Mouse (Mus musculus) forelimb bud, embryonic 11.5 days (tissue): Measurements from ENCODE around the gene Agbl2.

ENCODE experiments used
- DNase-seq: peaks from one replicate; pipeline ENCODE4 v3.0.0-alpha.2; 2012; ENCODE audit warnings: low read depth, low spot score

Agbl2 gene

DNA sequence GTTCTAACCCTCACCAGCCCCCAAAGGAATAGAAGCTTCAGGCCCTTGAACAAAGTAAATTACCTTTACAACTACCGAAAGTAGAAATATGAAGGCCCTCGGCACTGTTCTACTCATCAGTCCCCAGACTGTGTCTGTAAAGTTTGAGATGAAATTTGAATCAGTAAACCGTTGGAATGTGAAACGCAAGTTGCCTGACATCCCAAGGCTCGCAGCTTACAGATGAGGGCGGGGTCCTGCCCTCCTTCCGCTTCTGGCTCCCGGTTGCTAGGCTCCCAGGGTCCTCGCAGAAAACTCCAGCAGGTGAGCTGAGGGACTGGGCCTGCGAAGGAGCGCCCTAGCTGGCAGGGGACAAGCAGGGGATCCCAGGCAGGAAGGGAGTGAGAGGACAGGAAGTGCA lies at the start of gene Agbl2:
Gene Agbl2, plus strand, starts transcription at position 270 of the 400 bp plus-strand sequence.
- peak; percentile 51 for DNase-seq

DNA sequence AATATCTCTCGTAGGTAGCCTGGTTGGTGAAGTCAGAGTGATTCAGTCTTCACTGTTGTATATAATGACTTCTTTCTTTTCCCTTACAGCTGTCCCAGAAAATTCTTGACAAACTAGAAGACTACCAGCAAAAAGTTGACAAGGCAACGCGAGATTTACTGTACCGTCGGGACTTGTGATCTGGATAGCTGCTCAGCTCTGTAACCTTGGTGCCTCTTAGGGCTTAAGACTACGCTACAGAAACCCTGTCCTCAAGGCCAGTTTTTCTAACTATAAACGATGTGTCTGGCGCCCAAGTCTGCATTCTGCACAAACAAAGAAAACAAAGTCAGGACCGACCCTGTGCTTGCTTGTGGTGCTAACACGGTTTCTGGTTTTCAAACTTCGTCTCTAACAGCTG lies 47.2 kb upstream of the Agbl2 start:
- DNase-seq = no peak

DNA sequence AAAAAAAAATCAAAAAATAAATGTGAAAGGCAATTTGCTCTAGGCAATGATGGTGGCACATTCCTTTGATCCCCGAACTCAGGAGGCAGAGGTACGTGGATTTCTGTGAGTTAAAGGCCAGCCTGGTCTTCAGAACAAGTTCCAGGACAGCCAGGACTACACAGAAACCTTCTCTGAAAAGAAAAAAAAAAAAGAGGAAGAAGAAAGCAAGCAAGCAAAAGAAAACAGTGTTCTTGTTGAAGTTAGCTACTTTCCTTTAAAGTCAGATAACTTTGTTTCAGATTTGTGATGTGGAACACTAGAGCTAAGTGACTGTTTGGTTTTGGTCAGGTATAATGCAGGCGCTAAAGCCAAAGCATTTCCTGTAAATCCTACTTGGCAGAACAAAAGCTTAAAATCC lies 43.7 kb upstream of the Agbl2 start:
- no peak for DNase-seq

DNA sequence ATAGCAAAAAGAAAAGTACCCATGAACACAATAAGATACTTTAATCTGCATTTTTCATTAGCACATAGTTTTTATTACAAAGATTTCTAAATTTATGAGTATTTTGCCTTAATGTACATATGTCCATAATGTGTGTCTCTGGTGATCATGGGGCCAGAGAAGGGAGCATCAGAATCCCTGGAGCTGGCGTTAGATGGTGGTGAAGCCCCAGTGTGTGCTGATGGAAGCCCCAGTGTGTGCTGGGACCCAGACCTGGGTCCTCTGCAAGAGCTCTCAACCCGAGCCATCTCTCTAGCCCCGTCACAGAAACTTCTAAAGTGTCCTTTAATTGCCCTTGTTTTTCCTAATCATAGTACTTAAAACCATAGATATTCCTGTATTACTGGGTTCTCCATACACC lies 43.2 kb upstream of the Agbl2 start:
- no peak for DNase-seq

DNA sequence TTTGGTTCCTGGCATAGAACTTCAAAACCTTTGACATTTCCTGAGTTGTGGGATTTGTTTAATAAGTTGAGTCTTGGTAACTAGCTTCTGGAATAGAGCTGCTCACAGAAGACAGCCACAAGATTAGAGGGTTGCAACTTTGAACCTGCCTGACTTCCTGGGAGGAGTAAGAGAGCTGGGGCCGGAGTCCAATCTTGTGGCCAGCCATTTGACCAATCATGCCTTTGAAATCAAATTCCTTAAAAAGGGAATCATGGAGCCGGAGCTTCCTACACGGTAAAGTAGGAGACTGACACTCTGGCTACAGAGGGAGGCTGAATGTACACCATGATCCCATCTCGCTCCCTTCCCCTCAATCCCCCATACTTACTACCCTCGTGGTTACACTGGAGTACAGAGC lies 42.6 kb upstream of the Agbl2 start:
- DNase-seq = no peak

DNA sequence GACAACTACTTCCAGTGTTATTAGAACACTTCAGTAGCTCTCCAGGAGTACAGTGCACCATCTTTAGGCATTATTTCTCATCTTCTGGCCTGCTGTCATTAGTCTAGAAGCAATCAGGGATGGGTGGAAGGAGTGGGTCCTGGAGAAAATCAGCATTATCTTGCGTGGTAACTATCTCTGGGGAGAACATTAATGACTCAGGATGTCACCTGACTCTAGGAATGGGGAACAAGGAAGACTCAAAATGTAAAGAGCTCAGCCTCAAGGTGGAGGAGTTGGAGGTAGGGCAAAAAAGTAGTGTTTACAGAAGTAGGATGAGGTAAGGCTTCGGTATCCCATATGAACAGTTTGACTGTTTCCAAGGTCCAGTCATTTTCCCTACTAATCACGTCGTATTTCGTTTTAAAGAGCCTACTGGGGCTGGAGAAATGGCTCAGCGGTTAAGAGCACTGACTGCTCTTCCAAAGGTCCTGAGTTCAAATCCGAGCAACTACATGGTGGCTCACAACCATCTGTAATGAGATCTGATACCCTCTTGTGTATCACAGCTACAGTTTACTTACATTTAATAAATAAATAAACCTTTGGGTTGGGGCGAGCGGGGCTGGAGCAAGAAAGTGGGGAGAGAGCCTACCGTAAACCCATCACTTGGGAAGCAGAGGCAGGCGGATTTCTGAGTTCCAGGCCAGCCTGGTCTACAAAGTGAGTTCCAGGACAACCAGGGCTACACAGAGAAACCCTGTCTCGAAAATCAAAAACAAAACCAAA lies 38.1 kb upstream of the Agbl2 start:
- no peak for DNase-seq

DNA sequence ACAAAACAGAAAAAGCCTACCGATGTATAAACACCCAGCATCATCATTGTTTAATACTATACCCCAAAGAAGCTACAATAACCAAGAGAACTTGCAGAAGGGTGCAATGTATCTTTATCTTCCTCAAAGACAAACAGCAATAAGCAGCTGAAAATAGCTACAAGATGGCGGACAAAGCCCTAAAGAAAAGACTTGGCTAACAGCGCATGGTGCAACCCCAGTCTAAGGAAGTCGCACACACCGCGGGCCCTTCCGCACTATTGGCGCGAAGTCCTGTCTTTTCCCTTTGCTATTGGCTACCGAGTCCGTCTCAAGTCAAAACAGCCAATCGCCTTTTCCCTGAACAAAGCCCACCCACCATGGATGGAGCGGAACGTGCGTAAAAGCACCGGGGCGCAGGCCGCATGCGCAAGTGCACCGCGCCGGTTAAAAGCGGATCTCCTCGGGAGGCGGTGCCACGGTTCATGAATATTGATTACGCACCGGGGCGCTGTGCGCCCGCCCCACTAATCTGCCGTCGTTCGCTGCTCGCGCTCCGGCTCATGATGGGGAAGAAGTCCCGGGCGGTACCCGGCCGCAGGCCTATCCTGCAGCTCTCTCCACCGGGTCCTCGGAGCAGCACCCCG lies 37.4 kb upstream of the Agbl2 start, which contains the start of gene Fnbp4:
Gene Fnbp4, plus strand, starts transcription at position 318 of the 626 bp plus-strand sequence.
- DNase-seq = peak; percentile 99

DNA sequence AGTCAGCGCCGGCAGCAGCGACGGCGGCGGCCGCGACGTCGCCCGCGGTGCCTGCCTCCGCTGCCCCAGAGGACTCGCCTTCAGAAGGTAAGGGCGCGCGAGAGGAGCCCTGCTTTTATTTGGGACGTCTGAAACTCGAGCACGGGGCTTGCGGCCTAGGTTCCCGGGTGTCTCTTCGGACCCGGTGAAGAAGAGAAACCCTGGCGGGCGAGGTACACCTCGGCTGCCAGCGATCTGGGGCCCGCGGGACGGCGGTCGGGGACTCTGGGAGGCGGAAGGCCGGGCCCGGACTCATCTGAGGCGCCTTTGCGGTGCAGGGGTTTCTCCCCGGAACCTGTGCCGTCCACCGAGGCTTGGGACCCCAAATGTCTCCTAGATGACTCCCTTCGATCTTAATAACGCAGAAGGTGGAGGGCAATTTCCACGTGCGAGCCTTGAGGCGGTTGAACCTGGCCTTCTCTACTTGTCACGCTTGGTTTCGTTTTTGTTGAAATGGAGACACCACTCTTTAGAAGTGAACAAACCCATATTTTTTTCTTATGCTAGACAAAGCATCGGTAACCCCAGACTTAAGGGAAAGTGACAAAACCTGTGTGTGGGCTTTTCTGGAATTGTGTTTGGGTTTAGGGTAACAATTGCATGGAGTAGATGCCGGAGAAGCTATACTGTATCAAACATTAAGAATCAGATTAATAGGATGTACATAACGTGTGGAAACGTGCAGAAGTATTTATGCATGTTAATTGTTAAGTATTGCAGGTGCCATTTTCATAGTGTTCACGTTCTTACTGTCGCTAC lies 36.6 kb upstream of the Agbl2 start:
- peak; percentile 35 for DNase-seq

DNA sequence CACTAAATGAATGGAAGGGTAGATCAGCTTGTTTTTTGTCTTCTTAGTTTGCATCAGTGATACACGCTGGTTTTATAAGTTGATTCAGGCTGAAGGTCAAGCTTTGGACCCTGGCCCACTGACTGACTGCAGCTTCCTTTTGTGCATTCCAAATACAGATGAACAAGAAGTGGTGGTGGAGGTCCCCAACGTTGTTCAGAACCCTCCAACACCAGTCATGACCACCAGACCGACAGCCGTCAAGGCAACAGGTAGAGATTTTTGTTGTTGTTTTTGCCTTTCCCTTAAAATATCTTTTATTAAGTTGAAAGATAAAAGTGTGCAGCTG lies 36.0 kb upstream of the Agbl2 start:
- no peak for DNase-seq

DNA sequence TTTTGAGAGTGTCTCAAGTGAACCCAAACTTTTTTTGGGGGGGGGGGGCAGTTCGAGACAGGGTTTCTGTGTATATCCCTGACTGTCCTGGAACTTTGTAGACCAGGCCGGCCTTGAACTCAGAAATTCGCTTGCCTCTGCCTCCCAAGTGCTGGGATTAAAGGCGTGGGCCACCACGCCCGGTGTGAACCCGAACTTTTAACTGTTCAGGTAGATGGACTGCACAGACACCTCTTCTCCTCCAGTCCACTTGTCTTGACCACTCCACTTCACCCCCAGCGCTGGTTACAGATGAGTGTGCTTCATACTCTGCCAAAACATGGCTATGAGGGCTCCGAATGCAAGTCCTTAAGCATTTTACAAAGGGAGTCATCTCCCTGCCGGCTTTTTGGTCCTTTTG lies 35.4 kb upstream of the Agbl2 start:
- no peak for DNase-seq

DNA sequence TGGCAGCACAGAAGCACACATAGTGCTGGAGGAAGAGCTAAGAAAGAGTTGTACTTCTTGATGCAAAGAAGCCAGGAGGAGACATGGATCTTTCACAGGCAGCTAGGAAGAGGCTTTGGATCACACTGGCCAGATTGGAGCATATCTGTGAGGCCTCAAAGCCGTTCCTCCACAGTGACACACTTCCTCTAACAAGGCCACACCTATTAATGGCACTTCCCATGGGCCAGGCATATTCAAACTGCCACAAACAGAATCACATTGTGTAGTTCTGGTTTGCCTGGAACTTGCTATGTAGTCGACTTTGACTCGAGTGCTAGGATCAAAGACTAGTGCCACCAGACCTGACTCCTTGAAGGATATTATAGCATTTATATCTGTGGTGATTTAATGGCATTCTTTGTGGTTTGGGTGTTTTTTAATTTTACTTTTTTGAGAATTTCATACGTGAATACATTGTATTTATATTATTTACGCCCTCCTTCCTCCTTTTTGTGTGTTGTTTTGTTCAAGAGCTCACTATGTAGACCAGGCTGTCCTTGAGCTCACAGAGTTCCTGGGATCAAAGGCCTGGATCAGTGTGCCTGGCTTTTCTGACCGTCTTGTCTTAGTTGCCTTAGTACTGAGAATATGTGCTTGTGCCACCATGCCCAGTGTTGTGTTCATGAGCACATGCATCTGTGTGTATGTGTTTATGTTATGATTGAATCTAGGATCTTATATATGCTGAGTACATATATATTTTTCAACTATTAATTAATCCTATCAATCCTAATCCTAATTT lies 32.7 kb upstream of the Agbl2 start:
- no peak for DNase-seq

DNA sequence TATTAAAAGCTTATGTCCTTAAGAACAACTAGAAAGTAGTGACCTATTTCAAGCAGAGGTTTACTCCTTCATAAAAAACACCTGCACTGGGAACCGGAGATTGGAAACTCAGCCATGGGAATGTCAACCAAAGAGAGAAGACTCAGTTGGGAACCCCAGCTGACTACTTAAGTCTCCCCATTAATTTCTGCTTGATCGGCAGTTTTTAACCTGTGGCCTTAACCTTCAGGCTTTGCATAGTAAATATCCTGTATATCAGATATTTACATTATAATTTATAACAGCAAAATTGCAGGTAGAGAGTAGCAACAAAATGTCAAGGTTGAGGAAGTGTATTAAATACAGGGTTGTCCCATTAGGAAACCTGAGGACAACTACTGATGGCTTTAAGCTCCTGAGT lies 29.0 kb upstream of the Agbl2 start:
- DNase-seq = no peak

DNA sequence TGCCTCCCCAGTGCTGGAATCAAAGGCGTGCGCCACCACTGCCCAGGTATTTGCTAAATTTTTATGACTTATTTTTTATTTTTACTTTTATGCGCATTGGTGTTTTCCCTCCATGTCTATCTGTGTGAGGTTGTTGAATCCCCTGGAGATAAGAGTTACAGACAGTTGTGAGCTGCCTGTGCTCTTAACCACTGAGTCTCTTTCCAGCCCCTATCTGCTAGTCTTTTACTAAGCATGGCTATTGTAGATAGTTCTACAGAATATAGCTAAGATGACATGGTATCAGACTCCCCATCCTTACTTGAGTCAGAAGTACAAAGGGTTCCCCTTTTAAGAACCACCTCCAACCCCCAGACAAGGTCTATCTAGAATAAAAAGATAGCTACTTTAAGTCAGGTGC lies 28.3 kb upstream of the Agbl2 start:
- DNase-seq = no peak

DNA sequence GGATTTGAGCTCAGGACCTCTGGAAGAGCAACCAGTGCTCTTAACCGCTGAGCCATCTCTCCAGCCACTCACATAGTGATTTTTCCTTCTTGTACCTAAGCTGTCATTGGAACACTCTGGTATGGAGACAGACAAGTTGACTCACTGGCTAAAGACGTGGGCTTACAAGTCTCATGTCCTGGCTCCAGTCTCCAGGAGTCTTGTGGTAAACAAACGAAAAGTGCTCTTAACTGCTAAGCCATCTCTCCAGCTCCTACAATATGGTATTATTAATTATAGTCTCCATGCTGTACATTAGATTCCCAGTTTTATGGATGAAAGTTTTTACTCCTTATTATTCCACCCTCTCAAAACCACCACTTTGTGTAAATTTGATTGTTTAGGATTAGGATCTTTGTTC lies 17.4 kb upstream of the Agbl2 start:
- DNase-seq = no peak

DNA sequence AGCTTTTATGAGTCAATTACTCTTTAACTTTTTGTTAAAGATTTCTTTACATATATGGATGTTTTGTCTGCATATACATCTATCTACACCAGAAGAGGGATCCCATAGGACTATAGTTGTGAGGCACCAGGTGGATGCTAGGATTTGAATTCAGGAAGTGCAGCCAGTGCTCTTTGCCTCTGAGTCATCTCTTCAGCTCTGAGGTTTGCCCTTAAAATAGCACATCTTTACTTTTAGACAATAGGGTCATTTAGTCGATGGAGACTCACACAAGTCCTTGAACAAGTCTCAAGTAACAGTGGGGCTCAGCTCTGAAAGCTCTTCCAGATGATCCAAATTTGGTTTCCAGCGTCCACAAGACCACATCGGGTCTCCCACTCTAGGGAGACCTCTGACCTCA lies 1.2 kb upstream of the Agbl2 start:
- DNase-seq = no peak

DNA sequence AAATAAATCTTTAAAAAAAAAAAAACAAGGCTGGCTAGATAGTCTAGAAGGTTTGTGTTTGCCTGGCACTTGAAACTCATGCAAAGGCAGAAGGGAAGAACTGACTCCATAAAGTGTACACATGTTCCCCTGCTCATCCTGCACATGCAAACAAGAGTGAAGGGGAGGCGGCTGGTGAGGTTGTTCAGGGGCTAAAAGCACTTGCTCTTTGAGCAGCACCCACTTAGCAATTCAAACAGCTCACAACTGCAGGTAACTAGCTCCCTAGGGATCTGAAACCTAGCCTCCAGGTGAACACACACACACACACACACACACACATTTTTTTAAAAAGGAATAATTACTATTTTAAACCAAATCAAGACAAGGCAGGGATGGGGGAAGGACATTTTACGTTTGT lies 589 bp upstream of the Agbl2 start:
- no peak for DNase-seq

DNA sequence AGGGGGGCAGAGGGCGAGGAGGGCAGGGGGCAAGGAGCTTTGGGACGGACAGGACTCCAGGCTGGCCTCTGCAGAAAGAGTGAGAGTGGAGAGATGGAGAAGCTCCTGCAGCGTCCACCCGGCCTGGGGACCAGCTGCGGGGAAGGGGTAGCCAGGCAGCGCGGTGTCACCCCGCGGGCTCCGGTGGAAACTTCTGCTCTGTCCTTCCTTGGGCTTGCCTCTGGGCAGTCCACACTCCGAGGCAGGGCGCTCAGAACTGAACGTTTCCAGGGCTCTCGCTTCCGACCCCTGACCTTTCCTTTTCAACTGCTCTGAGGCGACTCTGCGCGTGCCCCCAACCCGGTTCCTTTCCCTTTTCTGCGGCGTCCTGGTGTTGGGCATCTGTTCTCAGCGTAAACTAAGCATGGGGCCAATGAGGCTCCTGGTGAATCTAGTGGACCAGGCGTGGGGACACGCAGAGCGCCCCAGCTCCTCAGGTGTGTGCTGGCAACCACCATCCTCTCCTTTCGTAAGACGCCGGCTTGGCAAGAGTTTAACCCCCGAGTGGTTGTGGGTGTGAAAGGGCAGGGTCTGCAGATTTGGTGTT lies 467 bp downstream of the Agbl2 start:
- DNase-seq = no peak

DNA sequence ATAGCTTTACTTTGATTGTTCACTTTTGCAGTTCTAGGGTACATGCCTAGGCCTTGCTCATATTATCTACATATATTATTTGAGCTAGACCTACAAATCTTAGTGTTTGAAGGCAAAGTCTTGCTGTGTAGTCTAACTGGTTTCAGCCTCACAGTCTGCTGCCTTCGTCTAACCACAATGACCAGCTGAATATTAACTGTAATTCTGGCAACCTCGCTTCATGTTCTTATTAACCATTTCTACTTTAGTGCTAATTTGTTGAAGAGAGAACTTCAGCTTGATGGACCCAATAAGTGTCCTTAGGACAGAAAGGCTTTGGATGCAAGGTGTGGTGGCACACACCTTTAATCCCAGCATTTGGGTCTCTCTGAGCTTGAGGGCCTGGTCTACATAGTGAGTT lies 5.6 kb downstream of the Agbl2 start:
- no peak for DNase-seq

DNA sequence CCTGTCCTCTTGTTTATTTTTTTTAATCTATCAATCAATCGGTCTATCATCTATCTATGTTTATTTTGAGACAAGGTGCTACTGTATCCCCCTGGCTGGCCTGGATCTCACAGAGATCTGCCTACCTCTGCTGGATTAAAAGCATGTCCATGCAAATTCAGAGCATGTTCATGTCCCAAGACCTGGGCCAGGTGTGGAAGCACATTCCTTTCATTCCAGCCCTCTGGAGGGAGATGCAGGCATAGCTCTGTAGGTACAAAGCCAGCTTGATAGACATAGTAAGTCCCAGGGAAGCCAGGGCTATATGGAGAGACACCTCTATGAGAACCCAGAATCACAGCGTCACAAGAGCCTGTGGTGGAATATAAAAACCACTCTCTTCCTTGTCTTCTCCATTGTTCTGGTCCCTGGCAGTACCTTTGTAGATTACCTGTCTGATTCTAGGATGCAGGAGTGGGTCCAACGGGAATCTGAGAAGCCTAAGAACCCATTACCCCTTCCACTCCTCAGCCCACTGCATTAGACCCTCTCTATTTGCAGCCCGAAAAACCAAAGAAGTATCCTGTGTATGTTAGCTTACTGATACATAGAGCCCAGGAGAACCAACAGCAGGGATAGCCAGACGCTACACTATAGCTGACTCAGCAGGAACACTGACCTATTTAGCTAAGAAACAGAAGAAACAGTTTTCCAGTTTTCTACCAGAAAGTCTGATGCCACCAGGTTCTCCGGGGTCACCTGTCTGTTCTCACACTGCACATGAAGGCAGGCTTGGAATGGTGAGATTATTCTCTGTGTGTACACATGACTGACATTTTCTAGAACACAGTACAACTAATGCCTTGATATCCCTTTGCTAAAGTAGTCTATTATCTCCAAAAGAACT lies 26.0 kb downstream of the Agbl2 start:
- no peak for DNase-seq

DNA sequence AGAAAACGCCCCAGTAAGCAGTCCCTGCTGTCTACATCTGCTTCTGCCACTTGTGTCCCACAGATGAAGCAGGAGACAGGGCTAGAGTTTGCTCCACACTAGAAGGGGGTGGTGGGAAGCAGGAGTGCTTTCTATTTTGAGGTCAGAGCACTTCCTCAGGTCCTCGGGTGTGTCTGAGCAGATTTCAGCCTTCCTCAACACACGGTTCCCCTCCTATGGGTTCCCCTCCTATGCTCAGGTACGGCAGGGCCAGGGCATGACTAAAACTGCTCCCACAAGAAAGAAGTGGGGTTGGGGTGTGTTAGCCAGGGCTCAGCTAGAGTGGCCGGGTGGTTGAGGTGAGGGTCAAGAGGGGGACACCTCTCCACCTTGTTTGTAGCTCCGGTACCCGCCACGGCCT lies 28.2 kb downstream of the Agbl2 start:
- DNase-seq = no peak

DNA sequence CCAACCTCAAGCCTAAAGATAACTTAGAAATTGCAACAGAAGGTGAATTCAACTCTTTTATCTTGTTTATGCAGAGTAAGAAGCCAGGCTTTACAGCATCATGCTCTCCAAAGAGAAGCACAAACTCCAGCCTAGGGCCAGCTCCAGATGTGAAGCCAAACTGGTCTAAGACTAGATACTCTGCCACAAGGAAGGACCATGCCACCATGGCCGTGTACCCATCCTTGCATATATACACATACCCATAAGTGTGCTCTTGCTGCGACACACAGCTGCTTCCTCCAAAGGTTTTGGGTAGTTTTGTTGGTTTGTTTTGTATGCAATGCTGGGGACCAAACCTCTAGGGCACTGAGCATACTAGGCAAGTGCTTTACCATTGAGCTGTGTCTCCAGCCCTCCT lies 32.7 kb downstream of the Agbl2 start:
- no peak for DNase-seq
